Mouse (Mus musculus) heart, postnatal 14 days (tissue): ENCODE results near the gene Des. TPM values are rescaled to one million over a fixed set of nuclear protein-coding genes. Genes with fewer than 3 reads are reported as not detected.
A peak's percentile ranks its signal among the peaks of the same experiment; 100 is the strongest.

Experiments
- DNase-seq, 2 experiments: peaks; one replicate each; pipeline ENCODE4 v3.0.0; 2021 to 2022
- intact Hi-C: fragments of 180-260 bp; cut with DNase I; formaldehyde crosslinking; loops from one replicate; pipeline ENCODE4 v1.15.1; 2025
- total RNA-seq, 2 experiments: library from RNA; stranded (reverse); gene quantifications; 2 replicates each; pipeline ENCODE4 v1.2.3; 2021

Gene Des
- total RNA-seq, 2 experiments from 2014 or later: 1,039 to 1,057 TPM

GRCm38 (mm10) chr1:75379196-75379595 is 19.1 kb downstream of the Des start:
- intact Hi-C loops: no loop called here
- DNase-seq: no peak

GRCm38 (mm10) chr1:75379931-75380330 is 19.8 kb downstream of the Des start:
- DNase-seq: no peak

GRCm38 (mm10) chr1:75380951-75381350 is 20.8 kb downstream of the Des start:
- intact Hi-C loops: no loop called here
- no peak for DNase-seq

More at GRCm38 (mm10) chr1:75379931-75380330, 19.8 kb downstream of the Des start:
- intact Hi-C loops: no loop called here

GRCm38 (mm10) chr1:75381482-75382355 is 21.6 kb downstream of the Des start:
- peak; percentile 61 to 70 for DNase-seq
- intact Hi-C loops: no loop called here

GRCm38 (mm10) chr1:75382356-75383071 is 22.4 kb downstream of the Des start:
- intact Hi-C loops: no loop called here
- no peak for DNase-seq

GRCm38 (mm10) chr1:75384470-75385141 is 24.5 kb downstream of the Des start:
- intact Hi-C loops: no loop called here

GRCm38 (mm10) chr1:75385142-75385730 is 25.1 kb downstream of the Des start:
- intact Hi-C loops: no loop called here
- DNase-seq: no peak

More at GRCm38 (mm10) chr1:75384470-75385141, 24.5 kb downstream of the Des start:
- no peak for DNase-seq

- intact Hi-C loops: no loop called here
- no peak for DNase-seq
Observed at GRCm38 (mm10) chr1:75386149-75386548, 26.0 kb downstream of the Des start.

- intact Hi-C loops: no loop called here
- DNase-seq: peak; percentile 32 to 48
Observed at GRCm38 (mm10) chr1:75387469-75387928, 27.4 kb downstream of the Des start.

GRCm38 (mm10) chr1:75387929-75388897 is 28.1 kb downstream of the Des start:
- DNase-seq: no peak
- intact Hi-C loops: no loop called here

GRCm38 (mm10) chr1:75388898-75389515 is 28.9 kb downstream of the Des start:
- DNase-seq: no peak
- intact Hi-C loops: no loop called here

- DNase-seq: peak; percentile 76 to 87
- intact Hi-C loops: no loop called here
Observed at GRCm38 (mm10) chr1:75393139-75393538, 33.0 kb downstream of the Des start.

GRCm38 (mm10) chr1:75393846-75394245 is 33.7 kb downstream of the Des start:
- intact Hi-C loops: no loop called here
- DNase-seq: no peak

GRCm38 (mm10) chr1:75398761-75399402 is 38.8 kb downstream of the Des start:
- intact Hi-C loops: no loop called here
- DNase-seq: peak; percentile 78 to 85

GRCm38 (mm10) chr1:75399755-75400492 is 39.8 kb downstream of the Des start:
- intact Hi-C loops: no loop called here
- DNase-seq: peak; percentile 75 to 86

- intact Hi-C loops: no loop called here
- no peak for DNase-seq
Observed at GRCm38 (mm10) chr1:75400493-75401115, 40.5 kb downstream of the Des start.

GRCm38 (mm10) chr1:75405547-75405946 is 45.4 kb downstream of the Des start:
- no peak for DNase-seq
- intact Hi-C loops: loop anchor here (5.0 kb wide), 1 partner anchor 43 kb away; the partner anchor contains the start of gene Des
